Mouse (Mus musculus): ENCODE results near the gene Insl3.

DNA sequence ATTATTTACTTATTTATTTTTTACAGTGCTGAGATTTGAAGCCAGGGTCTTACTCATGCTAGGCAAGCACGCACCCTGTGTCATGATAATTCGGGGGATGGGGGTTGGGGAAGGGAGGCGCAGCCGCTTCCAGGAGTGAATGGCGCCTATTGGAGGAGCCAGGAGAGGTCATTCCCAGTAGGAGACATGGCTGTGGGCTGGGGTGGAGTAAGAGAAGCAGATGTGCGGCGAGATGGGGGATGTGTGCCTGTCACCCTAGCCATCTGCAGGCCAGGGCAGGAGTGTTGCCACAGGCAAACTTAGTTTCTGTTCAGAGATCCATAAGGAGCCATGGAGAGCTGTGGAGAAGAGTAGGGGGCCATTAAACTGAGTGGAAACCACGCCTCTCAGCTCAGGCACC, 1.4 kb upstream of the Insl3 start:
- TF ChIP-seq CTCF (IDR thresholded peaks at IDR 0.05; ENCODE audit: low read depth, low read length) (no peak), POLR2A (IDR thresholded peaks at IDR 0.05; ENCODE audit: extremely low read depth, insufficient read depth, low read length) (no peak)
